Mouse (Mus musculus): Measurements from ENCODE around the gene Gm20388. TPM values are rescaled to one million over a fixed set of nuclear protein-coding genes. Genes with fewer than 3 reads are reported as not detected.

Gene Gm20388
- polyA plus RNA-seq, 1 experiment: 28.1 TPM

DNA sequence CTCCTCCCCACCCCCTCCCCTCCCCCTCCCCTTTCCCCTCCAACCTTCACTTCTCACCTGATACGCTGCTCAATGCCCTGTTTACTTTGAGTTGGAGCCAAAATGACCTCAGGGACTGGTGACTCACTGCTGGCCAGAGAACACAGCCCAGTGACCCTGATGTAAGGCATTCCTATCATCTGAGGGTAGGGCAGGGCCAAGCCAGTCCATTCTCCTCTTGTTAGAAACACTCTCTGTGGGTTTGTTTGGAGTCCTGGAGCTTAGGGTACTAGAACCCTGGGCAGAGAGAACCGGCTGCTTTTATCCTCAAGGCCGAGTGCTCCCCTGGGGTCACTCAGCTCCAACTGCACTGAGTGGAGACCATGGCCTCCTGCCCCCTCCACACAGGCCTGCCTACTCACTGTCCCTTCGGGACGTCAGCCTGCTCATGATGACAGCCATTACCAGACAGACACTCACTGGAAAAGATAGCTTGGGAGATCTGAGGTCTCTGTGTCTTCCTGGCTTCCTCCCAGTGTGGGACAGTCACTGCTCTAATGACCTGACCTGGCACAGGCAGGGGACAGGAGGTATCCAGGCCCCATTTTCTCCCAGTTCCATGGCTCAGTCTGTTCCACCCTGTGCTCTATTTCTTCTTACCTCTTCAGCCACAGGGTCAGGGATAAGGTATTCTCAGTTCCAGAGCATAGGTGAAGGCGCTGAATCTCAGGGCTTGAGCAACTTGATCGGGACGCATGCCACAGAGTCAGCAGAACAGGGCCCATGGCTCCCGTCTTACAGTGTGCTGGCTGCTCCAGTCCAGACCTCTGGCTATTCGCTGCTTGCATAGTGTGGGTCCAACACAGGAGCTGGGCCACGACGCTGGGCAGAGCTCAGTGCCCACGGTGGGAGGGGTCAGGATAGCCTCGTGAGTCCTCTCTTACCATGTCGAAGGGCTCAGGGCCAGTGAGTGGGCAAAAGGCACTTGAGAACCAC is 3807.2 kb downstream of the Gm20388 start:
- no peaks in the 10 kb centered on the region for H3K9me3 ChIP-seq (replicated peaks; ENCODE audit: control insufficient read depth, insufficient read depth, low read length, poor library complexity, severe bottlenecking)
- no peak overlapping the region for H3K4me3 ChIP-seq (ENCODE audit: low read depth, low read length)
- no peak overlapping the region for H3K9ac ChIP-seq (ENCODE audit: low read depth, poor library complexity, severe bottlenecking)
- H3K27me3 ChIP-seq (ENCODE audit: control insufficient read depth, insufficient read depth, low read length, poor library complexity, severe bottlenecking): no peaks in the 10 kb centered on the region
- H3K27ac ChIP-seq (ENCODE audit: insufficient read depth, low read length): peak overlapping the region; percentile 75
- no peaks in the 10 kb centered on the region for H3K36me3 ChIP-seq (ENCODE audit: control insufficient read depth, insufficient read depth, low read length, poor library complexity, severe bottlenecking)
- H3K4me1 ChIP-seq (ENCODE audit: control insufficient read depth, insufficient read depth, low read length): peaks cover 35% of the 10 kb centered on the region
- TF ChIP-seq EP300 (IDR thresholded peaks at IDR 0.05; ENCODE audit: insufficient read depth, low read depth, low read length) (peak; percentile 89), POLR2A (IDR thresholded peaks at IDR 0.05; ENCODE audit: insufficient read depth, low read length) (no peak)

DNA sequence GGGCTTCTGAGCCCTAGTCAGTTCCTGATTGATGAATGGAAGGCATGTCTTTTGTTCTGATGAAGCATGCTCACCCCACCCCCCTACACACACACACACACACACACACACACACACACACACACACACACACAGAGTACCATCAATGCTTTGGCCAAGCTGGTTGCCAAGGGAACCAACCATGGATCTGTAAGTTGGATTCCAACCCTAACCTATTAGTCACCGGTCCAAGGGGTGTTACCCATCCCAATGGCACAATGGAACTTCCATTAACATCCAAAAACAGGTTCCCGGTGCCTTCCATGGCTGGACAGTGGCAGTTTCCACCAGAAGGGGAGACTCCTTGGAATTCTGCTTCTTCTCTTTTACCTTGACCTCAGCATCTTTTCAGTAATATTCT is 3808.1 kb downstream of the Gm20388 start:
- Histone ChIP-seq H3K4me3 (ENCODE audit: low read depth, low read length) (no peak overlapping the region), H3K9ac (ENCODE audit: low read depth, poor library complexity, severe bottlenecking) (no peak overlapping the region), H3K36me3 (ENCODE audit: control insufficient read depth, insufficient read depth, low read length, poor library complexity, severe bottlenecking) (no peaks in the 10 kb centered on the region), H3K27ac (ENCODE audit: insufficient read depth, low read length) (no peak overlapping the region), H3K9me3 (replicated peaks; ENCODE audit: control insufficient read depth, insufficient read depth, low read length, poor library complexity, severe bottlenecking) (no peaks in the 10 kb centered on the region), H3K27me3 (ENCODE audit: control insufficient read depth, insufficient read depth, low read length, poor library complexity, severe bottlenecking) (no peaks in the 10 kb centered on the region), H3K4me1 (ENCODE audit: control insufficient read depth, insufficient read depth, low read length) (peaks cover 38% of the 10 kb centered on the region)
- no peak for TF ChIP-seq CTCF (IDR thresholded peaks at IDR 0.05; ENCODE audit: low read depth, low read length)
- TF ChIP-seq EP300 (IDR thresholded peaks at IDR 0.05; ENCODE audit: insufficient read depth, low read depth, low read length): 0 out of 2 replicates have a peak, but pooled peaks have one; percentile 47

DNA sequence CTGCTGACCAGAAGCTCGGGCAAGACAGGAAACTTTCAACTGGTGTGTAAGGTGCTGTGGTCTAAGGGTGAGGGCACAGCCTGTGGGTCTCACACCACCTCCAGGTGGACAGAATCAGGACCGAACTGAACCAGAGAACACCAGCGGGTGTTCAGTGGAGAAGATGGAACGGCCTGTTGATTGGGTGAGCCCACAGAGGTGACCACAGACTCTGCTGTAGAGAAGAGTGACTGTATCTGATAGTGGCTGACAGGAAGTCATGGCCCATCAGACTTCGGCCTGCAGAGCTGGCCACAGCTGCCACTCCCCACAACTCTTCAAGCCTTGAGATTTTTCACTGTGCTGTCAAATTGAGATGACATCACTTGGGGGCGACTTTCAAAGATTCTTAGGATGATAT is 3808.6 kb downstream of the Gm20388 start:
- TF ChIP-seq CTCF (IDR thresholded peaks at IDR 0.05; ENCODE audit: low read depth, low read length) (no peak), EP300 (IDR thresholded peaks at IDR 0.05; ENCODE audit: insufficient read depth, low read depth, low read length) (no peak), POLR2A (IDR thresholded peaks at IDR 0.05; ENCODE audit: insufficient read depth, low read length) (no peak)
- Histone ChIP-seq H3K27ac (ENCODE audit: insufficient read depth, low read length) (no peak overlapping the region), H3K27me3 (ENCODE audit: control insufficient read depth, insufficient read depth, low read length, poor library complexity, severe bottlenecking) (no peaks in the 10 kb centered on the region), H3K9me3 (replicated peaks; ENCODE audit: control insufficient read depth, insufficient read depth, low read length, poor library complexity, severe bottlenecking) (no peaks in the 10 kb centered on the region), H3K4me3 (ENCODE audit: low read depth, low read length) (no peak overlapping the region), H3K9ac (ENCODE audit: low read depth, poor library complexity, severe bottlenecking) (no peak overlapping the region), H3K36me3 (ENCODE audit: control insufficient read depth, insufficient read depth, low read length, poor library complexity, severe bottlenecking) (no peaks in the 10 kb centered on the region), H3K4me1 (ENCODE audit: control insufficient read depth, insufficient read depth, low read length) (peaks cover 38% of the 10 kb centered on the region)

DNA sequence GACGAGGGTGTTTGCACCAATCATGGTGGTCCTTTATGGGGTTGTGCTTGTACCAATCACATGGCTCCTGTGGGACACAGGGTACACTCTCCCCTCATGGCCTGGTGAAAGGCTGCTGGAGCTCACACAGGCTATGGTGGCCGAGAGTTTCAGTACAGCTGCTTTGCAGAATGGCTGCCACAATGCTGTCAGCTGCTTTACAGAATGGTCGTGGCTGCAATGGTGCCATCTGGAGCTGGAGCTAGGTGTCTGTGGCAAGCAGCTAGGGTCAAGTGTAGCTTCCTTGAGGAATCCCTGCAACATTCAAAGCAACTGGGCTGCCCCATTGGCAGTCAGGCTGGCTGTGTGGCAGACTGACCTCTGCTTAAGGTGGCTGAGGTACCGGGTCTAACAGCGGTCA is 3809.2 kb downstream of the Gm20388 start:
- Histone ChIP-seq H3K36me3 (ENCODE audit: control insufficient read depth, insufficient read depth, low read length, poor library complexity, severe bottlenecking) (no peaks in the 10 kb centered on the region), H3K27me3 (ENCODE audit: control insufficient read depth, insufficient read depth, low read length, poor library complexity, severe bottlenecking) (no peaks in the 10 kb centered on the region), H3K4me1 (ENCODE audit: control insufficient read depth, insufficient read depth, low read length) (peaks cover 38% of the 10 kb centered on the region), H3K4me3 (ENCODE audit: low read depth, low read length) (no peak overlapping the region), H3K9me3 (replicated peaks; ENCODE audit: control insufficient read depth, insufficient read depth, low read length, poor library complexity, severe bottlenecking) (no peaks in the 10 kb centered on the region), H3K9ac (ENCODE audit: low read depth, poor library complexity, severe bottlenecking) (no peak overlapping the region), H3K27ac (ENCODE audit: insufficient read depth, low read length) (no peak overlapping the region)
- TF ChIP-seq POLR2A (IDR thresholded peaks at IDR 0.05; ENCODE audit: insufficient read depth, low read length) (no peak), EP300 (IDR thresholded peaks at IDR 0.05; ENCODE audit: insufficient read depth, low read depth, low read length) (no peak), CTCF (IDR thresholded peaks at IDR 0.05; ENCODE audit: low read depth, low read length) (no peak)

DNA sequence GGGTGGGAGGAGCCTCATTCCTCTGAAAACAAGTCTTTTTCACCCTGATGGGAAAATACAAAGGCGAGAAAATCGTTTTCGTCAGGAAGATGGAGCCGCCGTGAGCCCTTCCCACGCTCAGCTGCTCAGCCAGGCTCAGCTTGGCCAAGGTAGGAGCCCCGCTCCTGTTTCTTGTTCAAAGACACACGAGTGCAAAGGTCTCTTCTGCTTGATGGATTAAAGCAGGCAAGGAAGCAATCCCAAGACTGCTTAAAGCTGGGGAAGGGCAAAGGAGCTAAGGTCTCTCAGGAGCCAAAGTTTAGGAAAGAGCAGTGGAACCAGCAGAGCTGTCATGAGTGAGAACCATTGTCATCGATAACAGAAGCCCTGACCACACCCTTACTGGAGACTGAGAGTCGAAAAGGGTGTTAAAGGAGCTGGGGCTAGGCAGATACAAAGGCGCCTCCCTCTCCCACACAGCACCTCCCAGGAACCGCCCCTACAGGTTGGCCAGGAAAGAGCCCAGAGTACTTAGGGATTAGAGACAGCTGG is 3809.9 kb downstream of the Gm20388 start:
- Histone ChIP-seq H3K4me3 (ENCODE audit: low read depth, low read length) (no peak overlapping the region), H3K9ac (ENCODE audit: low read depth, poor library complexity, severe bottlenecking) (no peak overlapping the region), H3K27ac (ENCODE audit: insufficient read depth, low read length) (peak overlapping the region; percentile 91), H3K27me3 (ENCODE audit: control insufficient read depth, insufficient read depth, low read length, poor library complexity, severe bottlenecking) (no peaks in the 10 kb centered on the region; the same call in 1 of the 2 replicates), H3K4me1 (ENCODE audit: control insufficient read depth, insufficient read depth, low read length) (peaks cover 36% of the 10 kb centered on the region), H3K9me3 (replicated peaks; ENCODE audit: control insufficient read depth, insufficient read depth, low read length, poor library complexity, severe bottlenecking) (no peaks in the 10 kb centered on the region), H3K36me3 (ENCODE audit: control insufficient read depth, insufficient read depth, low read length, poor library complexity, severe bottlenecking) (no peaks in the 10 kb centered on the region)
- no peak for TF ChIP-seq CTCF (IDR thresholded peaks at IDR 0.05; ENCODE audit: low read depth, low read length)
- peak; percentile 85 for TF ChIP-seq EP300 (IDR thresholded peaks at IDR 0.05; ENCODE audit: insufficient read depth, low read depth, low read length)

DNA sequence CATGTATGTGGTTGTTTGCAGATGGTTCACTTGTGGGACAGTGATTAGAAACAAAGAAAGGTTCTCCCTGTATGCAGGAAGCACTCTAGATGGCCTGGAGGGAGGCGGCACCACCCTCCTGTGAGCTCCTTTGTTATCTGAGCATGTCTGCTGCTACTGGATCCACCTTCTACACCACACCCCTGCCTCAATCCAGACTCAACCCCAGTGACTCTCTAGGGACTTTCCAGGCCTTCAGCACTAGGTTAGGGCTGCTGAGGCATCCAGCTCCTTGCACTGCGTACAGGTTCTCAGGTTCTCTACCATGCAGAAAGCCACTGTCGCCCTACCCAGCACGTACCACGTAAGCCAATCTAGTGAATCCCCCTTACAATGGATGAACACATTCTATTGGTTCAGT is 3811.6 kb downstream of the Gm20388 start:
- no peaks in the 10 kb centered on the region for H3K9me3 ChIP-seq (replicated peaks; ENCODE audit: control insufficient read depth, insufficient read depth, low read length, poor library complexity, severe bottlenecking)
- H3K4me1 ChIP-seq (ENCODE audit: control insufficient read depth, insufficient read depth, low read length): peaks cover 25% of the 10 kb centered on the region
- H3K36me3 ChIP-seq (ENCODE audit: control insufficient read depth, insufficient read depth, low read length, poor library complexity, severe bottlenecking): no peaks in the 10 kb centered on the region
- H3K4me3 ChIP-seq (ENCODE audit: low read depth, low read length): no peak overlapping the region
- H3K27ac ChIP-seq (ENCODE audit: insufficient read depth, low read length): peak overlapping the region; percentile 79
- no peak overlapping the region for H3K9ac ChIP-seq (ENCODE audit: low read depth, poor library complexity, severe bottlenecking)
- peak; percentile 33 for TF ChIP-seq POLR2A (IDR thresholded peaks at IDR 0.05; ENCODE audit: insufficient read depth, low read length)
- peak; percentile 99 for TF ChIP-seq EP300 (IDR thresholded peaks at IDR 0.05; ENCODE audit: insufficient read depth, low read depth, low read length)
- no peak for TF ChIP-seq CTCF (IDR thresholded peaks at IDR 0.05; ENCODE audit: low read depth, low read length)
- no peaks in the 10 kb centered on the region; the same call in 1 of the 2 replicates for H3K27me3 ChIP-seq (ENCODE audit: control insufficient read depth, insufficient read depth, low read length, poor library complexity, severe bottlenecking)

Data from ES-Bruce4 (cell line).